ENCODE assay signal across 8 mouse cellular contexts in genomic region chr7:105810280-105810876, GRCm38 (mm10). TPM values are rescaled to one million over a fixed set of nuclear protein-coding genes. Genes with fewer than 3 reads are reported as not detected.
A peak's percentile ranks its signal among the peaks of the same experiment; 100 is the strongest.
DNase-seq lines count a peak whose midpoint lies in the region; ATAC-seq lines count a peak whose summit lies in the region.

No protein-coding gene starts in this region.

- no peaks in the 10 kb centered on the region for H3K27me3 ChIP-seq in intestine, embryonic 15.5 days (replicated peaks)

- peak overlapping the region; percentile 54 for H3K4me2 ChIP-seq in intestine, embryonic 15.5 days (replicated peaks)

- 3% methylated on average over 37 of the region's 37 CpGs for WGBS in intestine, embryonic 15.5 days

- H3K9me3 ChIP-seq in intestine, embryonic 15.5 days = no peaks in the 10 kb centered on the region

- H3K4me3 ChIP-seq in intestine, embryonic 15.5 days (replicated peaks) = peak overlapping the region; percentile 83

- ATAC-seq in frontal cortex, adult (ENCODE audit: low TSS enrichment) = peak; percentile 57; the same call in 1 of the 2 replicates
- no peak; the same call in 1 of the 2 replicates for ATAC-seq in intestine, embryonic 15.5 days

- H3K4me1 ChIP-seq in intestine, embryonic 15.5 days (replicated peaks) = peaks cover 8% of the 10 kb centered on the region; the same call in 1 of the 2 replicates

- H3K36me3 ChIP-seq in intestine, embryonic 15.5 days = peaks cover 8% of the 10 kb centered on the region; the same call in 1 of the 2 replicates

- no peak for DNase-seq in frontal cortex, postnatal 14 days (ENCODE audit: low spot score in 2 of 2)
- peak; percentile 13 for DNase-seq in retina, postnatal 7 days (ENCODE audit: low read depth, low spot score)
- DNase-seq in retina, embryonic 14.5 days (ENCODE audit: low spot score) = no peak
- DNase-seq in naive thymus-derived CD4-positive, alpha-beta T cell, adult 2 months (ENCODE audit: low read depth) = peak; percentile 52
- DNase-seq in cerebellum, adult 8-10 months = no peak
- DNase-seq in cerebellum, adult 9-11 months = no peak

- peak overlapping the region; percentile 96 for H3K9ac ChIP-seq in intestine, embryonic 15.5 days

- peak overlapping the region; percentile 85 for H3K27ac ChIP-seq in intestine, embryonic 15.5 days

RNA-seq across cellular contexts. Expression of gene Mrpl17, which starts 0.5 kb away (rescaled TPM):
- polyA plus RNA-seq in intestine, embryonic 15.5 days (2015; fragmentation: Nextera tagmentation; extraction: Ambion mirVana) = 372 and 398 TPM in 2 replicates

RNA-seq across cellular contexts. Expression of gene Dchs1, which starts 22.9 kb away (rescaled TPM):
- 8.2 and 8.3 TPM in 2 replicates for polyA plus RNA-seq in intestine, embryonic 15.5 days (2015; fragmentation: Nextera tagmentation; extraction: Ambion mirVana)

RNA-seq across cellular contexts. Expression of gene Tpp1, which starts 58.3 kb away (rescaled TPM):
- 109 TPM in 2 replicates for polyA plus RNA-seq in intestine, embryonic 15.5 days (2015; fragmentation: Nextera tagmentation; extraction: Ambion mirVana)

Comparison
In these comparisons a context has a peak if more than half of its experiments do, and no peak if none do; other contexts are left out.
1. DNase-seq: peak in retina, postnatal 7 days (single experiment) and naive thymus-derived CD4-positive, alpha-beta T cell, adult 2 months (single experiment); none in frontal cortex, postnatal 14 days (0 of 2), retina, embryonic 14.5 days (single experiment), cerebellum, adult 8-10 months (single experiment) and cerebellum, adult 9-11 months (single experiment).